Mouse (Mus musculus) MEL (cell line): Measurements from ENCODE around the gene Ticam1. TPM values are rescaled to one million over a fixed set of nuclear protein-coding genes. Genes with fewer than 3 reads are reported as not detected.
A peak's percentile ranks its signal among the peaks of the same experiment; 100 is the strongest.

ENCODE experiments used
- DNase-seq: peaks from one replicate; pipeline ENCODE4 v3.0.0; 2011; ENCODE audit warnings: low read depth, low spot score
- H3K27ac ChIP-seq: 2 replicates; pipeline ENCODE4 v1.5.1; 2012; ENCODE audit warnings: low read depth, mild to moderate bottlenecking, control low read depth, low read length, moderate library complexity; ENCODE audit not compliant: control insufficient read depth
- H3K27me3 ChIP-seq, 2 experiments: fragments of 150-350 bp in 1 of 2; sonication (generic) in 1 of 2; 2 replicates each; pipeline ENCODE4 v1.6.1; 2012; ENCODE audit warnings: low read length in 2 of 2, mild to moderate bottlenecking in 2 of 2, improper control_type of control experiment in 1 of 2, moderate library complexity in 1 of 2; ENCODE audit not compliant: insufficient read depth in 2 of 2, control insufficient read depth in 1 of 2
- H3K36me3 ChIP-seq, 2 experiments: 2 replicates each; pipeline ENCODE4 v1.6.1; 2012 to 2014; ENCODE audit warnings: low read length in 2 of 2, improper control_type of control experiment in 1 of 2, inconsistent platforms in 1 of 2, mild to moderate bottlenecking in 1 of 2; ENCODE audit not compliant: insufficient read depth in 2 of 2, control insufficient read depth in 1 of 2
- H3K4me1 ChIP-seq, 2 experiments: fragments of 150-350 bp in 1 of 2; sonication (generic) in 1 of 2; 2 replicates each; pipeline ENCODE4 v1.6.1; 2012; ENCODE audit warnings: low read length in 2 of 2, improper control_type of control experiment in 1 of 2, mild to moderate bottlenecking in 1 of 2; ENCODE audit not compliant: insufficient read depth in 2 of 2, control insufficient read depth in 1 of 2
- H3K4me3 ChIP-seq, 2 experiments: fragments of 150-350 bp in 1 of 2; sonication (generic) in 1 of 2; 2 replicates each; pipeline ENCODE4 v1.5.1; 2012; ENCODE audit warnings: low read depth in 2 of 2, low read length in 2 of 2, mild to moderate bottlenecking in 2 of 2, moderate library complexity in 2 of 2, control low read depth in 1 of 2, improper control_type of control experiment in 1 of 2; ENCODE audit not compliant: control insufficient read depth in 1 of 2, insufficient read depth in 1 of 2
- H3K79me2 ChIP-seq: 2 replicates; pipeline ENCODE4 v1.6.1; 2012; ENCODE audit warnings: mild to moderate bottlenecking, low read length, moderate library complexity; ENCODE audit not compliant: control insufficient read depth, poor library complexity, insufficient read depth
- H3K9ac ChIP-seq: 2 replicates; pipeline ENCODE4 v1.6.1; 2012; ENCODE audit warnings: low read depth, mild to moderate bottlenecking, control low read depth, low read length, moderate library complexity; ENCODE audit not compliant: control insufficient read depth, poor library complexity, severe bottlenecking
- H3K9me3 ChIP-seq: fragments of 150-350 bp; sonication (generic); replicated peaks from 2 replicates; pipeline ENCODE4 v1.6.1; 2012; ENCODE audit warnings: mild to moderate bottlenecking, low read length, improper control_type of control experiment, moderate library complexity; ENCODE audit not compliant: insufficient read depth
- BHLHE40 ChIP-seq: IDR thresholded peaks from 2 replicates; pipeline ENCODE4 v1.6.1; 2012; ENCODE audit warnings: low read depth, mild to moderate bottlenecking, inconsistent platforms, low read length, improper control_type of control experiment, borderline replicate concordance
- CHD1 ChIP-seq: IDR thresholded peaks from 2 replicates; pipeline ENCODE4 v1.6.1; 2012; ENCODE audit warnings: low read depth, mild to moderate bottlenecking, inconsistent platforms, low read length, improper control_type of control experiment
- CHD2 ChIP-seq: IDR thresholded peaks from 2 replicates; pipeline ENCODE4 v1.6.1; 2011; ENCODE audit warnings: low read length, improper control_type of control experiment
- E2F4 ChIP-seq: IDR thresholded peaks from 2 replicates; pipeline ENCODE4 v1.6.1; 2011; ENCODE audit warnings: low read depth, low read length, improper control_type of control experiment, borderline replicate concordance
- ELF1 ChIP-seq: IDR thresholded peaks from 2 replicates; pipeline ENCODE4 v1.6.1; 2014; ENCODE audit warnings: low read depth, mild to moderate bottlenecking, inconsistent platforms, low read length, improper control_type of control experiment, moderate library complexity
- EP300 ChIP-seq, 2 experiments: IDR thresholded peaks; 2 replicates each; pipeline ENCODE4 v1.6.1; 2011; ENCODE audit warnings: improper control_type of control experiment in 2 of 2, low read length in 2 of 2, low read depth in 1 of 2, mild to moderate bottlenecking in 1 of 2
- ETS1 ChIP-seq: IDR thresholded peaks from 2 replicates; pipeline ENCODE4 v1.6.1; 2012; ENCODE audit warnings: low read depth, mild to moderate bottlenecking, inconsistent platforms, low read length, improper control_type of control experiment, moderate library complexity
- GABPA ChIP-seq: IDR thresholded peaks from 2 replicates; pipeline ENCODE4 v1.6.1; 2012; ENCODE audit warnings: low read depth, mild to moderate bottlenecking, inconsistent platforms, low read length, improper control_type of control experiment, moderate library complexity
- GATA1 ChIP-seq: IDR thresholded peaks from 2 replicates; pipeline ENCODE4 v1.6.1; 2011; ENCODE audit warnings: low read depth, low read length, improper control_type of control experiment
- HCFC1 ChIP-seq: IDR thresholded peaks from 2 replicates; pipeline ENCODE4 v1.6.1; 2012; ENCODE audit warnings: low read depth, mild to moderate bottlenecking, inconsistent platforms, low read length, improper control_type of control experiment, moderate library complexity
- JUND ChIP-seq: IDR thresholded peaks from 2 replicates; pipeline ENCODE4 v1.6.1; 2011; ENCODE audit warnings: low read depth, mild to moderate bottlenecking, improper control_type of control experiment, low read length
- KAT2A ChIP-seq: conservative IDR thresholded peaks from 2 replicates; pipeline ENCODE4 v1.6.1; 2012; ENCODE audit warnings: low read depth, low read length, improper control_type of control experiment, inconsistent platforms
- MAFK ChIP-seq: IDR thresholded peaks from 2 replicates; pipeline ENCODE4 v1.6.1; 2011; ENCODE audit warnings: low read depth, mild to moderate bottlenecking, low read length, improper control_type of control experiment, borderline replicate concordance
- MAX ChIP-seq: IDR thresholded peaks from 2 replicates; pipeline ENCODE4 v1.6.1; 2011; ENCODE audit warnings: low read length, improper control_type of control experiment
- MAZ ChIP-seq: IDR thresholded peaks from 2 replicates; pipeline ENCODE4 v1.6.1; 2012; ENCODE audit warnings: low read depth, mild to moderate bottlenecking, inconsistent platforms, low read length, improper control_type of control experiment
- MEF2A ChIP-seq: IDR thresholded peaks from 2 replicates; pipeline ENCODE4 v1.6.1; 2014; ENCODE audit warnings: low read depth, mild to moderate bottlenecking, inconsistent platforms, low read length, improper control_type of control experiment; ENCODE audit not compliant: poor library complexity, insufficient replicate concordance, severe bottlenecking; ENCODE audit errors: extremely low read depth
- MXI1 ChIP-seq: IDR thresholded peaks from 2 replicates; pipeline ENCODE4 v1.6.1; 2011; ENCODE audit warnings: mild to moderate bottlenecking, low read depth, low read length, improper control_type of control experiment
- MYB ChIP-seq: IDR thresholded peaks from 2 replicates; pipeline ENCODE4 v1.6.1; 2011; ENCODE audit warnings: mild to moderate bottlenecking, low read depth, low read length, improper control_type of control experiment
- MYC ChIP-seq: IDR thresholded peaks from 2 replicates; pipeline ENCODE4 v1.6.1; 2011; ENCODE audit warnings: low read depth, mild to moderate bottlenecking, low read length, improper control_type of control experiment, moderate library complexity
- NELFE ChIP-seq: IDR thresholded peaks from 2 replicates; pipeline ENCODE4 v1.6.1; 2011; ENCODE audit warnings: low read depth, low read length, improper control_type of control experiment
- NRF1 ChIP-seq: IDR thresholded peaks from 2 replicates; pipeline ENCODE4 v1.6.1; 2014; ENCODE audit warnings: low read depth, mild to moderate bottlenecking, inconsistent platforms, low read length, improper control_type of control experiment, moderate library complexity; ENCODE audit not compliant: poor library complexity, insufficient read depth, severe bottlenecking
- POLR2AphosphoS2 ChIP-seq: IDR thresholded peaks from 2 replicates; pipeline ENCODE4 v1.6.1; 2011; ENCODE audit warnings: low read length, improper control_type of control experiment
- POLR2AphosphoS5 ChIP-seq: IDR thresholded peaks from 2 replicates; pipeline ENCODE4 v1.6.1; 2012; ENCODE audit warnings: low read depth, borderline replicate concordance, mild to moderate bottlenecking, inconsistent platforms, low read length, moderate library complexity, mixed read lengths
- RAD21 ChIP-seq: IDR thresholded peaks from 2 replicates; pipeline ENCODE4 v1.6.1; 2011; ENCODE audit warnings: mild to moderate bottlenecking, low read depth, low read length, improper control_type of control experiment
- RCOR1 ChIP-seq: IDR thresholded peaks from 2 replicates; pipeline ENCODE4 v1.6.1; 2012; ENCODE audit warnings: low read depth, mild to moderate bottlenecking, inconsistent platforms, low read length, improper control_type of control experiment
- SIN3A ChIP-seq: IDR thresholded peaks from 2 replicates; pipeline ENCODE4 v1.6.1; 2012; ENCODE audit warnings: low read length, improper control_type of control experiment, inconsistent platforms
- SMC3 ChIP-seq: IDR thresholded peaks from 2 replicates; pipeline ENCODE4 v1.6.1; 2011; ENCODE audit warnings: low read depth, low read length, improper control_type of control experiment
- TAL1 ChIP-seq: IDR thresholded peaks from 2 replicates; pipeline ENCODE4 v1.6.1; 2012; ENCODE audit warnings: mild to moderate bottlenecking, inconsistent platforms, low read length, moderate library complexity, mixed read lengths
- TBP ChIP-seq: IDR thresholded peaks from 2 replicates; pipeline ENCODE4 v1.8.0; 2011; ENCODE audit warnings: low read depth, low read length, improper control_type of control experiment
- TCF12 ChIP-seq: IDR thresholded peaks from 2 replicates; pipeline ENCODE4 v1.6.1; 2014; ENCODE audit warnings: low read depth, mild to moderate bottlenecking, inconsistent platforms, low read length, improper control_type of control experiment, moderate library complexity
- UBTF ChIP-seq: IDR thresholded peaks from 2 replicates; pipeline ENCODE4 v1.6.1; 2012; ENCODE audit warnings: low read depth, mild to moderate bottlenecking, inconsistent platforms, low read length, improper control_type of control experiment, moderate library complexity, borderline replicate concordance; ENCODE audit not compliant: insufficient read depth
- USF1 ChIP-seq: IDR thresholded peaks from 2 replicates; pipeline ENCODE4 v1.6.1; 2014; ENCODE audit warnings: low read depth, mild to moderate bottlenecking, inconsistent platforms, low read length, improper control_type of control experiment, moderate library complexity
- USF2 ChIP-seq, 2 experiments: IDR thresholded peaks; 2 replicates each; pipeline ENCODE4 v1.6.1; 2011 to 2012; ENCODE audit warnings: improper control_type of control experiment in 2 of 2, low read length in 2 of 2, borderline replicate concordance in 1 of 2, inconsistent platforms in 1 of 2, low read depth in 1 of 2, mild to moderate bottlenecking in 1 of 2; ENCODE audit not compliant: insufficient read depth in 1 of 2
- ZC3H11A ChIP-seq: IDR thresholded peaks from 2 replicates; pipeline ENCODE4 v1.6.1; 2012; ENCODE audit warnings: low read depth, mild to moderate bottlenecking, inconsistent platforms, low read length, improper control_type of control experiment
- ZKSCAN1 ChIP-seq: IDR thresholded peaks from 2 replicates; pipeline ENCODE4 v1.6.1; 2012; ENCODE audit warnings: low read depth, mild to moderate bottlenecking, inconsistent platforms, low read length, improper control_type of control experiment, moderate library complexity
- ZMIZ1 ChIP-seq: IDR thresholded peaks from 2 replicates; pipeline ENCODE4 v1.6.1; 2012; ENCODE audit warnings: low read depth, mild to moderate bottlenecking, inconsistent platforms, low read length, improper control_type of control experiment, moderate library complexity
- ZNF384 ChIP-seq: IDR thresholded peaks from 2 replicates; pipeline ENCODE4 v1.6.1; 2012; ENCODE audit warnings: low read depth, mild to moderate bottlenecking, inconsistent platforms, low read length, improper control_type of control experiment
- polyA plus RNA-seq, 2 experiments: library from polyadenylated mRNA; stranded (reverse) in 1 of 2; unstranded in 1 of 2; fragments of >175 nt in 1 of 2; fragments of >200 nt in 1 of 2; gene quantifications; 2 replicates each; pipeline versions ENCODE4 v1.2.1 to v1.2.4; 2012; ENCODE audit warnings: low replicate concordance in 2 of 2, low read depth in 1 of 2; ENCODE audit not compliant: insufficient read length in 2 of 2, insufficient read depth in 1 of 2, missing spikeins in 1 of 2
- total RNA-seq: library from RNA; depleted of rRNA; stranded (reverse); fragments of 300-350 nt; gene quantifications from 2 replicates; pipeline ENCODE4 v1.2.3, GENCODE M21; 2012

Gene Ticam1
- total and polyA plus RNA-seq, 3 experiments, result 4.6 to 8.7 TPM; not detected in 1

- DNase-seq, result peak; percentile 81
- no peaks in the 10 kb centered on the region for H3K27me3 ChIP-seq
- peak overlapping the region; percentile 46 to 54 for H3K4me3 ChIP-seq
- peak overlapping the region; percentile 72 for H3K9ac ChIP-seq
- peaks cover 36% of the 10 kb centered on the region for H3K79me2 ChIP-seq
- peaks cover 0 to 35% of the 10 kb centered on the region in 2 experiments; a peak in 2 of 4 replicates for H3K4me1 ChIP-seq
- H3K36me3 ChIP-seq, result peaks cover 0 to 26% of the 10 kb centered on the region in 2 experiments; a peak in 3 of 4 replicates
- H3K27ac ChIP-seq, result peak overlapping the region; percentile 83
- no peaks in the 10 kb centered on the region for H3K9me3 ChIP-seq
- no peak for TF ChIP-seq E2F4
- TF ChIP-seq BHLHE40, result peak; percentile 10; the same call in 1 of the 2 replicates
- no peak for TF ChIP-seq GABPA
- TF ChIP-seq POLR2AphosphoS2, result no peak
- no peak for TF ChIP-seq SIN3A
- TF ChIP-seq UBTF, result no peak
- TF ChIP-seq TCF12, result no peak
- no peak for TF ChIP-seq EP300 (IDR thresholded peaks at IDR 0.05; ENCODE audit: low read depth in 1 of 2, low read length in 2 of 2)
- no peak for TF ChIP-seq NRF1
- TF ChIP-seq ELF1, result 0 out of 2 replicates have a peak, but pooled peaks have one; percentile 13
- no peak for TF ChIP-seq TAL1
- no peak for TF ChIP-seq MYB
- TF ChIP-seq USF1, result no peak
- TF ChIP-seq MXI1, result peak; percentile 67
- no peak for TF ChIP-seq CHD2
- TF ChIP-seq ZMIZ1, result no peak
- TF ChIP-seq RCOR1, result 0 out of 2 replicates have a peak, but pooled peaks have one; percentile 10
- TF ChIP-seq MYC, result peak; percentile 48
- no peak for TF ChIP-seq KAT2A
- no peak for TF ChIP-seq ZNF384
- TF ChIP-seq USF2 (IDR thresholded peaks at IDR 0.05; ENCODE audit: borderline replicate concordance in 1 of 2, insufficient read depth in 1 of 2, low read depth in 1 of 2, low read length in 2 of 2), result no peak
- TF ChIP-seq TBP, result no peak
- TF ChIP-seq MEF2A, result no peak
- 0 out of 2 replicates have a peak, but pooled peaks have one; percentile 26 for TF ChIP-seq ZC3H11A
- peak; percentile 62 for TF ChIP-seq SMC3
- no peak for TF ChIP-seq NELFE
- TF ChIP-seq ZKSCAN1, result no peak
- TF ChIP-seq GATA1, result no peak
- TF ChIP-seq POLR2AphosphoS5, result no peak
- TF ChIP-seq JUND, result no peak
- peak; percentile 64; the same call in 1 of the 2 replicates for TF ChIP-seq MAZ
- no peak for TF ChIP-seq MAFK
- 0 out of 2 replicates have a peak, but pooled peaks have one; percentile 22 for TF ChIP-seq ETS1
- no peak for TF ChIP-seq HCFC1
- peak; percentile 35 for TF ChIP-seq RAD21
- no peak for TF ChIP-seq CHD1
- TF ChIP-seq MAX, result peak; percentile 67
Observed at GRCm38 (mm10) chr17:56255429-56255828, 21.2 kb downstream of the Ticam1 start.
